Mouse (Mus musculus) kidney, postnatal 25 days (tissue): ENCODE data around the gene Olfml2b.

Experiments used
- DNase-seq, 2 experiments: peaks; one replicate each; pipeline ENCODE4 v3.0.0; 2021; ENCODE audit warnings: mixed read lengths in 2 of 2

Olfml2b gene

DNA sequence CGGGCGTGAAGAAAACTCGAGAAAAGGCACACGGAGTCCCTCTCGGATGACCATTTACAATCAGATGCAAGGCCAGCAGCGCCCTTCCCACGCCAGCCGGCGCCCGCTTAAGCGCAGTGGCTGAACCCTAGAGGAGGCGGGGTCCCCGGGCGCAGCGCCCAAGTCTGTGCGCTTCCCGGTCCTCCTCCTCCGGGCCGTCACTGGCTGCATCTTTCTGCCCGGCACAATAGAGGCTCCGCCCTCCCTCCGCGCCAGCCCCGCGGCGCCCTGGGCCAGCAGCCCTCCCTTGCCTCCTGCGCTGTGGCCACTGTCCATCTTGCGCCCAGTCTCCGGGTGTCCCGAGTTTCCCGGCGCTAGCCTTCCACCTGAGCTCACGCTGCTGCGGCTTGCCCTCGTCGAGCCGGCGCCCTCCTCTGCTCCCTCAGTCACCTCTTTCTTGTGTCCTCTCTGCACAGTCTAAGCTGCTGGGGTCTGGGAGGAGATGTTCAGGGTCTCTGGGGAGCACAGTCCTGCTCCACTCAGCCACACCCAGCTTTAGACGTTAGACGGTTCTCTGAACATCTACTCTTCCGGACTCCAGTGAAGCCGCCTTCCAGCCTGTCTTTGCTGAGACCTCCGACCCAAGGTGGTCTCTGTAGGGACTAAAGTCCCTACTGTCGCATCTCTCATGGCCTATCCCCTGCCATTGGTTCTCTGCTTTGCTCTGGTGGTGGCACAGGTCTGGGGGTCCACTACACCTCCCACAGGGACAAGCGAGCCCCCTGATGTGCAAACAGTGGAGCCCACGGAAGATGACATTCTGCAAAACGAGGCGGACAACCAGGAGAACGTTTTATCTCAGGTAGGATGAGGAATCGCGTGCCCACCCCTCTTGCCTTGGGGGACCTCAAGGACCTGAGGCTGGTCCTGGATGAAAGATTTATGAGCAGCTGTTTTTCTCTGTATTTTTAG, at the start of gene Olfml2b:
Gene Olfml2b, plus strand, starts transcription at position 278 of the 951 bp plus-strand sequence.
- peak; percentile 87 to 91 for DNase-seq

- no peak for DNase-seq
Observed at GRCm38 (mm10) chr1:170594575-170594974, 49.8 kb upstream of the Olfml2b start.

DNA sequence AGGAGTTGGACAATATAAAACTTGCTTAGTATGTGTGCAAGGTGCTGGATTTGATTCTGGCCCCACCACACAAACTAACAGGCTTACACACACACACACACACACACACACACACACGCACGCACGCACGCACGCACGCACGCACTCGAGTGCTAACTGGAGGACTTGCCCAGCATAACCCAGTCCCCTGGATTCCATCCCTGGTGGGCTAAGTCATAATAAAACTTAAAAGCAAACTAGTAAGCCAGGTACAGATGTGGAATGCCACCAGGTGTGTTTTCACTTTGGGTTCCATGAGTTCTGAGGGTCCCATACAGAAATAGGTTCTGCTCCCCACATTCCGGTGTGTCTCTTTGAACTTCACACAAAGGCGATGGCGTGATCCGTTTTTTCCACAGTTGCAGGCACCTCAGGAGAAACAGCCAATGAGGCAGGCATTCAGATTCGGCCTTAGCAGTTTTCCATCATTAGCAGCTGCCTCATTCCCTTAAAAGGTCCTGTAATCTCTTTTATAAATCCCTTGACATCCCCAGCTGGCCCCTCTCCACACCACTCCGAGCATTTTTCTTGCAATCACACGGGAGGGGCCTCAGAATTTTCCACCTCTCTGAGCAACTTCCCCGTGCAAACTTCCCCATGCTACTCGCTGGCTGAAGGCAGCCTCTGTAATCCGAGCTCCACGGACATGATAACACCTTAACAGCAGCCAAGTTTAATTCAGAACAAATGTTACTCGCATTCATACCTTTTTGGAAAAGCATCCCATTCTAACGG, 38.9 kb upstream of the Olfml2b start:
- DNase-seq, result no peak

- DNase-seq, result no peak
Observed at GRCm38 (mm10) chr1:170607231-170607917, 37.0 kb upstream of the Olfml2b start.

GRCm38 (mm10) chr1:170608461-170609071, 35.8 kb upstream of the Olfml2b start:
- DNase-seq, result no peak

- no peak for DNase-seq
Observed at GRCm38 (mm10) chr1:170609872-170610271, 34.5 kb upstream of the Olfml2b start.

DNA sequence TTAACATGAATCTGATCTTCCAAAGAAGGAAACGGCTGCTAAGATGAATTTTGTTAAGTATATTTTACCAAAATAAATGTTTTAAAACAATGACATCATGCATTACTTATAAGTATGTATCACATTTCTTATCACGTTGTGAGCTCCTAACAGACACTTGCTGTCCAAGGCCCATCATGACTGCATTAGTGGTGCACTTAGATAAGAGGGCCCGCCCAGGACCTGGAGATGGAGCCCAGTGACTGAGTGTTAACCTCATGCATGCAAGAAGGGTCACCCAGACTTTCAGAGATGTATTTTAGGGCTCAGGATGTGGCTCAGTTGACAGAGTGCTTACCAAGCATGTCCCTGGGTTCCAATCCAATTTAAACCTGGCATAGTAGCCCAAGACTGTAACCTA, 34.0 kb upstream of the Olfml2b start:
- no peak for DNase-seq

DNA sequence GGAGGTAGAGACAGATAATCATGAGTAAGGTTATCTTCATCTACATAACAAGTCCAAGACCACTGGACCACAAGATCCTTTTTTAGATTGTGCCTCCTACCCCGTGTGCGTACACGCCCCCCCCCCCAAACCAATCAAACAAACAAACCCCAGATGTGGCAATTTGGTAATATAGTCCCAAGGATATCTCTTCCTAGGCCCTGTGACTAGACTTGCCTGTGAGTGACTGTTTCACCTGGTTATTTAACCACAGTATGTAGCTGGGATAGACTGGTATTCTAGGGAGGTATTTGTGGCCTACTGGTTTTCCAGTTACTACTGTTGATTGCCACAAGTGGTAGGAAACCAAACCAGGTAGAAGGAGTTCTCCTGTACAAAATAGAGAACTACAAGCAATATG, 33.6 kb upstream of the Olfml2b start:
- DNase-seq, result no peak

DNA sequence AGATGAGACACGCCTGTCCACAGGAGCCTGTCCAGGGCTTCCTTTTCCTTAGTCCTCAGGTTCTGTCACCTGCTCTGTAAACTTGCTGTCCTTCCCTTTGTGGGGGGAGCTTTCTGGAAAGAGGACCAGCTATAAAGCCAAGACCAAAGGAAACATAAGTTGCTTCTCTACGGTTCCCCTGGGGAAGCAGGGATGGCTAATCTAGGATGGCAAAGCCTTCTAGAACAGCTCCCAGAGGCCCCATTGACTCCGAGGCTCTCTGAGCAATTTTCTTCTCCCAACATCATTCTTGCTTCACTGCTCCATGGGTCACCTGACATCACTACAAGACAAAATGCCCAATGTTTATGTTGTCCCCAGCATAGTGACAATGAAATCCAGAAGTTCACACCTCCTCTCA, 32.7 kb upstream of the Olfml2b start:
- DNase-seq, result no peak

DNA sequence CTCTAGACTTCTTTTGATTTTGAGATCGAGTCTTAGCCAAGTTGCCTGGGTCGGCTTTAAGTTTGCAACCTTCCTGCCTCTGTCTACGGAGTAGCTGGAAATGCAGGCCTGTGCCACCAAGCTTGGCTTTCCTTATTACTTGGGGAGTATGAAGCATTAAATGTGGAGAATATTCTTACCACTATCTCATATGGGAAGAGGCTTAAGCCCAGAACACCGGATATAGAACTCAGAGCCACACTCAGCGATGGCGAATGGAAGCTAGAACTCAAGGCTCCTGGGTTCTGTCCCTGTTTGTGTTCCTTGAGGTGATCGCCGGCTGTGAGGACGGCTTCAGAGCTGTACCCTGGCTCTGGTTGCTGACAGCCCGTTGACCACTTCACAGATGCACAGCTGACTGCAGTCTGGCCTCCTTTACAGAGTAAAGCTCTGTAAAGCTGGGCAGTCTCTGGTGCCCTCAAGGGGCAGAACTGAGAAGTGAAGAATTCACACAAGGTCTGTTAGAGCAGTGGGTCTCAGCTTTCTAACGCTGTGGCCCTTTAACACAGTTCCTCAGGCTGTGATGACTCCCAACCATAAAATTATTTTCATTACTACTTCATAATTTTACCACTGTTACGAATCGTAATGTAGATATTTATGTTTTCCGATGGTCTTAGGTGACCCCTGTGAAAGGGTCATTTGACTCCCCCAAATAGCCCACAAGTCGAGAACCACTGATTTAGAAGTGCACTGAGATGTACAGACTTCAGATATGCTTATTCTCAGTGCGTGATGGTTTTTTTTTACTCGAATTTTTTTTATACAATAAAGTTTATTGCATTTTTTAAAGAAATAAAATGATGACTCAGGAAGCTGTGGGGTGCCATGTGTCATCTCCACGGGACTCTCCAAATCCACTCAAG, 31.1 kb upstream of the Olfml2b start:
- DNase-seq, result peak; percentile 76 to 83

- DNase-seq, result no peak
Observed at GRCm38 (mm10) chr1:170619686-170620374, 24.5 kb upstream of the Olfml2b start.

GRCm38 (mm10) chr1:170622934-170623333, 21.4 kb upstream of the Olfml2b start:
- DNase-seq, result no peak

DNA sequence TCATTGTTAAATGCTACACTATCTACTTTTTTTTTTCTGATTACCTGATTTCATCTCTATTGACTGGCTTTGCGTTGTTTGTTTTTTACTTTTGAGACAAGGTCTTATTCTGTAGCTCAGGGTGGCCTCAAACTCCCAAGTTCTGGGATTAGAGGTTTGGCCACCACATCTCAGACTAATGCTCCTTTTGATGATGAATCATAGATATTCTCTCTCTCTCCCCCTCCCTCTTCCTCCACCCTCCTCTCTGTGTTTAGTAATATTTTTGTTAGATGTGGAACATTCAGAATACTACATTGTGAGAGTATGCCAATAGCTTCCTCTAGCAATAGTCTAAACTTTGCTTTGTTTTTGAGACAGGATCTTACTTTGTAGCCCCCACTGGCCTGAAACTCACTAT, 20.9 kb upstream of the Olfml2b start:
- no peak for DNase-seq

GRCm38 (mm10) chr1:170630489-170630888, 13.8 kb upstream of the Olfml2b start:
- DNase-seq, result no peak

GRCm38 (mm10) chr1:170631571-170631970, 12.8 kb upstream of the Olfml2b start:
- DNase-seq, result no peak

- DNase-seq, result peak; percentile 84 to 88
Observed at GRCm38 (mm10) chr1:170632385-170632784, 11.9 kb upstream of the Olfml2b start.

DNA sequence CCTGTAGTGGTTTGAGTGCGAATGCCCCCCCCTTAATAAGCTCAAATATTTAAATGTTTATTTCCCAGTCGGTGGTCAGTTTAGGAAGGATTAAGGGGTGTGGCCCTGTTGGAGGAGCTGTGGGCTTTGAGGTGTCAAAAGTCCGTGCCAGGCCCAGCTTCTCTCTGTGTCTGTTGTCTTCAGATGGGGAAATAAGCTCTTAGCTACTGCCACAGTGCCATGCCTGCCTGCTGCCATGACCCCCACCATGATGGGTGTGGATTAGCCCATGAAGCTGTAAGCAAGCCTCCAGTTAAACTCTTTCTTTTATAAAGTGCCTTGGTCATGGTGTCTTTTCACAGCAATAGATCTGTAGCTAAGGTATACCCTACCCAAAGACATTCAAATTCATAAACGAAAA, 11.5 kb upstream of the Olfml2b start:
- no peak for DNase-seq

DNA sequence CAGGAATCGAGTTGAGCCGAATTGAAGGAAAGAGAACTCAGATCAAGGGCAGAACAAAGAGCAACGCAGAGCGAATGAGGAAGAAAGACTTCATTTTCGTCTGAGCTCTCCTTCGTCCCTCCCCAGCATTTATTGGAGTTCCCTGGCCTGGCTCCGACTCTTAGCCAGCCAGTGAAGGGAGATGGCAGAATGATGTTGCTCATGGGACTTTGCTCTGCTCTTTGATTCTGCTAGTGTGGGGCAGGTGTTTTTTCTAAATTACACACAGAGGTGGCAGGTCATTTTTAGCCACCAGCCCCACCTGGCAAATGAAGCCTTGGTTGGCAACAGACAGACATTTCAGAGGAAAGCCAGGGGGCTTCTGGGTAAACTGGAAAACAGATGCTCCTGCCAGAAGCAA, 5.4 kb upstream of the Olfml2b start:
- DNase-seq, result no peak

DNA sequence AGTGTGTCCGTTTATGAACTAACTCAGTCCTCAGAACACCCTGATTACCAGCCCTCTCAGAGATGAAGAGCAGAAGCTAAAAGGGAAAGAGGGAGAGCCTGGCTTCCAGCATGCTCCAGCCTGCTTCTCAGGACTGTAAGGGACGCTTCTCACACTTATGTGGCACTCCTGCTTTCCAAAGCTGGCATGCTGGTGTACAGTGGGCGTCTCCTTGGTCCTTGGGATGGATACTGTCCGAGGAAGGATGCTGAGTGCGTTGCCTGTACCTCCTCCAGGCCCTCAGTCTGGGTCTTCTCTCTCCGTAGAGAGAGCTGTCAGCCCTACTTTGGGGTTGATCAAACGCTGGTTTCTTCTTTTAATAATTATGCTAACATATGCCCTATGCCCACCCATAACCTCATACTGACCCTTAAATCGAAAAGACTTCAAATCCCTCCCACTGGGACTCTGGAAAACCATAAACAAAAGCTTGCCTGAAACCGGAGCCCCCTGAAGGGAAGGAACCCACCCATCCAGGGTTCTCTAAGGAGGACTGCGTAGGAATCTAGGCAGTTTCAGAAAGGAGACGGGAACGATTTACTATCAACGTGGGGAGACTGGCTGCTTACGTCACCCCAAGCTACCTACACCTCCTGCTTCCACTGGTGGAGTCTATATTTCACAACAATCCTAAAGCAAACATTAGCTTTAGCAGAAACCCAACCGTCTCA, 1.7 kb downstream of the Olfml2b start:
- no peak for DNase-seq

- DNase-seq, result no peak
Observed at GRCm38 (mm10) chr1:170646606-170647287, 2.4 kb downstream of the Olfml2b start.
